Mouse (Mus musculus) gastrocnemius, adult 8-10 months (tissue): ENCODE results near the gene Ascc3. TPM values are rescaled to one million over a fixed set of nuclear protein-coding genes. Genes with fewer than 3 reads are reported as not detected.
A peak's percentile ranks its signal among the peaks of the same experiment; 100 is the strongest.

Experiments
- DNase-seq, 2 experiments: peaks; one replicate each; pipeline ENCODE4 v3.0.0; 2022; ENCODE audit warnings: low spot score in 2 of 2
- total RNA-seq, 4 experiments: library from RNA; stranded (reverse); gene quantifications; 2 replicates each; pipeline ENCODE4 v1.2.4; 2022

The Ascc3 gene
- total RNA-seq, result 10 to 100 TPM; 11.9 to 17.4 (median 14.4) TPM

- peak; percentile 87 to 89 for DNase-seq
These were observed at the start of gene Ascc3 for GRCm38 (mm10) chr10:50592355-50593293. Gene Ascc3, plus strand, starts transcription at chr10:50592669.

GRCm38 (mm10) chr10:50584721-50585120 lies 7.7 kb upstream of the Ascc3 start:
- DNase-seq, result no peak

GRCm38 (mm10) chr10:50586556-50586955 lies 5.9 kb upstream of the Ascc3 start:
- no peak for DNase-seq

GRCm38 (mm10) chr10:50593371-50593770 lies 902 bp downstream of the Ascc3 start:
- DNase-seq, result no peak

- no peak for DNase-seq
These were observed 2.9 kb downstream of the Ascc3 start for GRCm38 (mm10) chr10:50595340-50595739.

- no peak for DNase-seq
These were observed 12.4 kb downstream of the Ascc3 start for GRCm38 (mm10) chr10:50604919-50605318.

- DNase-seq, result no peak
These were observed 21.4 kb downstream of the Ascc3 start for GRCm38 (mm10) chr10:50613840-50614239.

- DNase-seq, result no peak
These were observed 33.4 kb downstream of the Ascc3 start for GRCm38 (mm10) chr10:50625874-50626273.

- no peak for DNase-seq
These were observed 47.1 kb downstream of the Ascc3 start for GRCm38 (mm10) chr10:50639607-50640006.

GRCm38 (mm10) chr10:50650612-50651011 lies 58.1 kb downstream of the Ascc3 start:
- no peak for DNase-seq

- DNase-seq, result no peak
These were observed 61.1 kb downstream of the Ascc3 start for GRCm38 (mm10) chr10:50653551-50653950.

GRCm38 (mm10) chr10:50657352-50657751 lies 64.9 kb downstream of the Ascc3 start:
- DNase-seq, result no peak

- DNase-seq, result no peak
These were observed 79.0 kb downstream of the Ascc3 start for GRCm38 (mm10) chr10:50671517-50671916.

- DNase-seq, result no peak
These were observed 97.9 kb downstream of the Ascc3 start for GRCm38 (mm10) chr10:50690324-50690723.

GRCm38 (mm10) chr10:50698836-50699433 lies 106.5 kb downstream of the Ascc3 start:
- DNase-seq, result no peak

- no peak for DNase-seq
These were observed 109.3 kb downstream of the Ascc3 start for GRCm38 (mm10) chr10:50701736-50702135.

- DNase-seq, result no peak
These were observed 109.9 kb downstream of the Ascc3 start for GRCm38 (mm10) chr10:50702361-50702760.

GRCm38 (mm10) chr10:50704202-50704601 lies 111.7 kb downstream of the Ascc3 start:
- DNase-seq, result no peak

- no peak for DNase-seq
These were observed 112.4 kb downstream of the Ascc3 start for GRCm38 (mm10) chr10:50704898-50705297.

- DNase-seq, result no peak
These were observed 118.8 kb downstream of the Ascc3 start for GRCm38 (mm10) chr10:50711286-50711685.

- no peak for DNase-seq
These were observed 119.3 kb downstream of the Ascc3 start for GRCm38 (mm10) chr10:50711765-50712164.

- DNase-seq, result no peak
These were observed 141.0 kb downstream of the Ascc3 start for GRCm38 (mm10) chr10:50733459-50733858.

GRCm38 (mm10) chr10:50762069-50762468 lies 169.6 kb downstream of the Ascc3 start:
- DNase-seq, result no peak
